Mouse (Mus musculus): Measurements from ENCODE around the gene Fyttd1. TPM values are rescaled to one million over a fixed set of nuclear protein-coding genes. Genes with fewer than 3 reads are reported as not detected.

Fyttd1 gene
- 93.8 and 106 TPM in 2 replicates for polyA plus RNA-seq (2012; ENCODE audit: low replicate concordance)

DNA sequence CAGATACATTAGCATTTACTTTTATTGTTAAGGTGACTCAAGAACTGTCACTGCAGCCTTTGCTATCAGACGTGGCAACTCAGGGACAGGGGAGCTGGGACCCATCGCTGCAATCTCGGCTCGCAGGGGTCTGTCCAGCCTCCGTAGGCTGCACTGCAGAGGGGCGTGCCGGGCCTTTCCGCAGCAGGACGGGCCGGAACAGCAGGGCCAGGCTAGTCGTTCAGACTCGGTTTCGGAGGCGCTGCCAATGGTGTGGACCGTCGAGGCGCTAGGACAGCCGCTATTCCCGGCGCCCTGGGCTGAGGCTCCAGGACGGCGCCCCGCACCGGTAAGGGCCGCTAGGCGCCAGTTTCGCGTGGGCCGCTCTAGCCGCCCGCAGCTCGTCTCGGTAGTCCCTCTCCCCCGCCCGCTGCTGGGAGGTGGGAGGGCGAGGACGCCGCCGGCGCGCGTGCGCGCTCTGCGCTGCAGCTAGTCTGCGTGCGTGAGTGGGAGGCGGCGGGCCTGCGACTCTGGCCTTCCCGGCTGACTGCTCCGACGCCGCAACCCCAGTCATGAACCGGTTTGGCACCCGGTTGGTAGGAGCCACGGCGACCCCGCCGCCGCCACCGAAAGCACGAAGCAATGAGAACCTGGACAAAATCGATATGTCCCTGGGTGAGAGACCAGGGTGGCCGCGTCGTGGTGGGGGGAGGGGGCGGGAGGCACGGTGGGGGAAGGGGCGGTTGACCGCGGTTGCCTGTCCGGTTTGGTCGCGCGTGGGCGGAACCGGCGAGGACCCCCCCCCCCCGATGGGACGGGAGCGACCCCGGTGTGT lies at the start of gene Fyttd1, which contains the start of gene Rubcn:
TSS of gene Fyttd1 (plus strand) at position 158 of the 814 bp plus-strand sequence.
TSS of gene Rubcn (minus strand) at position 424 of the 814 bp plus-strand sequence.

DNA sequence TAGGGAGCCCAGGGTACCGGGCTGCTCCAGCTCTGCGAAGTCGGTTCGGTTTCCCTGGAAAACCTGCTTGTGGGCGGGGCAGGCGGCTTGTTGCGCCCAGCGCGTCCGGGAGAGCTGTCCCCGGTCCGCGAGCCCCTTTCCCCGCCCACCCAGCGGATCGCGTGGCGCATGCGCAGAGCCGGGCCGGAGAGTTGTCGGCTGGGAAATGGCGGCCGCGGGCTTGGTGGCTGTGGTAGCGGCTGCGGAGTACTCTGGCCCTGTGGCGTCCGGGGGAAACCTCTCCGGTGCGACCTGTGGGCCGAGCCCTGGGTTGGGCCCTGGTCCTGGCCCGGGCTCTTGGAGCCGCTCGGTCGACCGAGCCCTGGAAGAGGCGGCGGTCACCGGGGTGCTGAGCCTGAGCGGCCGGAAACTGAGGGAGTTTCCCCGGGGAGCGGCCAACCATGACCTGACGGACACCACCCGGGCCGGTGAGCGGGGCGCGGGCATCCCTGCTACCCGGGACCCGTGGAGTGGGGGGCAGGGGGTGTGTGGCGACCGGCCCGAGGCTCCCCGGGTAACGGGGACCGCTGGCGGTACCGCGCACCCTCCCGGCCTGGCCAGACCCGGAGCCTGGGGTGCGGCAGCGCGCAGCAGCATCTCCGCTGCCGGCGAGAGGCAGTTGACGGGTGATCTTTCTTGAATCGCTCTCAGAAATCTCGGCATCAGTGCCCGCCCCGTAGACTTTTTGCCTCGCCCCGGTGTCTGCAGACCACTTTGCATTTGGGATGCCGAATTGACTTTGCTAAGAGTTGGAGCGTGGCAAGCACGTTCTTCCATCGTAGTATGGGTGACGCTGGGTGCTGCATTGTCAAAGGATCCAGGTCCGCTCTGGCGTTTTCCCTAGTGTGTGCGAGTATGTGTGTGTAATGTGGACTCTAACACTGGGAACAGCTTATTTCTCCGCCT lies 36.9 kb downstream of the Fyttd1 start, which contains the start of gene Lrch3:
TSS of gene Lrch3 (plus strand) at position 164 of the 945 bp plus-strand sequence.

Other genes starting within 250 kb of the Fyttd1 start
- gene Tnk2, start 233.6 kb upstream of the Fyttd1 start, polyA plus RNA-seq (2012; ENCODE audit: low replicate concordance), result 869 and 932 TPM in 2 replicates
- gene Muc4, start 141.6 kb upstream of the Fyttd1 start, polyA plus RNA-seq (2012; ENCODE audit: low replicate concordance), result not detected in 2 replicates
- 0.06 TPM in 1 of 2 replicates, not detected in the other for gene Muc20, start 80.1 kb upstream of the Fyttd1 start, polyA plus RNA-seq (2012; ENCODE audit: low replicate concordance)
- not detected in 2 replicates for gene Smbd1, start 67.0 kb upstream of the Fyttd1 start, polyA plus RNA-seq (2012; ENCODE audit: low replicate concordance)
- 6.0 and 12.4 TPM in 2 replicates for gene Rubcn, start 266 bp downstream of the Fyttd1 start, polyA plus RNA-seq (2012; ENCODE audit: low replicate concordance)
- gene Lrch3, start 36.6 kb downstream of the Fyttd1 start, polyA plus RNA-seq (2012; ENCODE audit: low replicate concordance), result 10.8 and 11.9 TPM in 2 replicates
- 0.94 TPM in 1 of 2 replicates, not detected in the other for gene Iqcg, start 178.7 kb downstream of the Fyttd1 start, polyA plus RNA-seq (2012; ENCODE audit: low replicate concordance)
- 32.1 and 54.3 TPM in 2 replicates for gene Rpl35a, start 179.0 kb downstream of the Fyttd1 start, polyA plus RNA-seq (2012; ENCODE audit: low replicate concordance)
- gene Lmln, start 185.0 kb downstream of the Fyttd1 start, polyA plus RNA-seq (2012; ENCODE audit: low replicate concordance), result 0.30 and 2.3 TPM in 2 replicates

All from leukemia stem cell, adult 10-12 weeks (primary cell).